8 mouse cellular contexts compared by ENCODE assay signal in genomic region chr10:62101504-62102439, GRCm38 (mm10). TPM values are rescaled to one million over a fixed set of nuclear protein-coding genes. Genes with fewer than 3 reads are reported as not detected.
A peak's percentile ranks its signal among the peaks of the same experiment; 100 is the strongest.
DNase-seq lines count a peak whose midpoint lies in the region; ATAC-seq lines count a peak whose summit lies in the region.

No protein-coding gene starts in this region.

- H3K27me3 ChIP-seq in forebrain, embryonic 10.5 days (ENCODE audit: poor library complexity, severe bottlenecking) = peaks cover 41% of the 10 kb centered on the region
- no peaks in the 10 kb centered on the region; the same call in 1 of the 2 replicates for H3K27me3 ChIP-seq in hindbrain, embryonic 14.5 days (ENCODE audit: control insufficient read depth, insufficient read depth, low read length)

- ATAC-seq in hindbrain, embryonic 14.5 days (ENCODE audit: low FRiP score) = peak; percentile 81
- ATAC-seq in inflammation-experienced regulatory T-cells, adult 6 months = no peak

- peak overlapping the region; percentile 68; the same call in 1 of the 2 replicates for H3K27ac ChIP-seq in forebrain, embryonic 10.5 days
- H3K27ac ChIP-seq in hindbrain, embryonic 14.5 days = peak overlapping the region; percentile 97

- peak overlapping the region; percentile 11; the same call in 1 of the 2 replicates for H3K4me2 ChIP-seq in hindbrain, embryonic 14.5 days (replicated peaks)

- WGBS in forebrain, embryonic 10.5 days = 12% methylated on average over 7 of the region's 7 CpGs
- WGBS in hindbrain, embryonic 14.5 days = 8% methylated on average over 7 of the region's 7 CpGs

- H3K9ac ChIP-seq in hindbrain, embryonic 14.5 days = 0 out of 2 replicates have a peak overlapping the region, but pooled peaks have one; percentile 6

- peaks cover 25% of the 10 kb centered on the region for H3K4me1 ChIP-seq in forebrain, embryonic 10.5 days
- H3K4me1 ChIP-seq in hindbrain, embryonic 14.5 days (replicated peaks; ENCODE audit: control insufficient read depth, insufficient read depth, low read length) = peaks cover 24% of the 10 kb centered on the region

- peak; percentile 41 for DNase-seq in MEL-GATA-1-ER (ENCODE audit: extremely low read depth, low read depth)
- peak; percentile 97 for DNase-seq in brain, adult 2 months (ENCODE audit: low read depth, low spot score)
- DNase-seq in forebrain, embryonic 10.5 days (ENCODE audit: extremely low spot score, low spot score) = peak; percentile 78
- peak; percentile 90 for DNase-seq in hindbrain, embryonic 14.5 days (ENCODE audit: low spot score)
- DNase-seq in layer of hippocampus, postnatal 25 days (ENCODE audit: extremely low spot score in 1 of 2, low spot score in 1 of 2) = peak; percentile 75 to 90
- DNase-seq in lung, postnatal 36 days = peak; percentile 82
- DNase-seq in right cerebral cortex, postnatal 10 days (ENCODE audit: low spot score in 2 of 2) = peak; percentile 92 to 97

- no peaks in the 10 kb centered on the region for H3K36me3 ChIP-seq in forebrain, embryonic 10.5 days (replicated peaks)
- no peaks in the 10 kb centered on the region for H3K36me3 ChIP-seq in hindbrain, embryonic 14.5 days (replicated peaks; ENCODE audit: control insufficient read depth, insufficient read depth)

- H3K4me3 ChIP-seq in forebrain, embryonic 10.5 days = no peak overlapping the region
- H3K4me3 ChIP-seq in hindbrain, embryonic 14.5 days (replicated peaks; ENCODE audit: low read length) = no peak overlapping the region

- H3K9me3 ChIP-seq in forebrain, embryonic 10.5 days = no peaks in the 10 kb centered on the region
- no peaks in the 10 kb centered on the region for H3K9me3 ChIP-seq in hindbrain, embryonic 14.5 days (ENCODE audit: control insufficient read depth, low read length)

RNA-seq across cellular contexts. Expression of gene Neurog3, which starts 31.1 kb away (rescaled TPM):
- polyA plus RNA-seq in forebrain, embryonic 10.5 days (2016; fragmentation: Nextera tagmentation; extraction: Ambion mirVana) = 0.24 and 1.3 TPM in 2 replicates
- polyA plus RNA-seq in hindbrain, embryonic 14.5 days (2014; fragmentation: Nextera tagmentation; extraction: Ambion mirVana) = not detected in 2 replicates
- total RNA-seq in layer of hippocampus, postnatal 25 days (2021) = not detected
- polyA plus RNA-seq in inflammation-experienced regulatory T-cells, adult 6 months (2017; shearing (Covaris generic)) = not detected

RNA-seq across cellular contexts. Expression of gene Fam241b, which starts 41.9 kb away (rescaled TPM):
- 20.0 and 21.0 TPM in 2 replicates for polyA plus RNA-seq in forebrain, embryonic 10.5 days (2016; fragmentation: Nextera tagmentation; extraction: Ambion mirVana)
- 41.6 TPM in 2 replicates for polyA plus RNA-seq in hindbrain, embryonic 14.5 days (2014; fragmentation: Nextera tagmentation; extraction: Ambion mirVana)
- 10 to 100 TPM; 37.1 to 40.6 TPM for total RNA-seq in layer of hippocampus, postnatal 25 days (2021)
- 1 to 10 TPM; 2.8 to 5.2 (median 3.6) TPM for polyA plus RNA-seq in inflammation-experienced regulatory T-cells, adult 6 months (2017; shearing (Covaris generic))

Comparison
In these comparisons a context has a peak if more than half of its experiments do, and no peak if none do; other contexts are left out.
1. DNase-seq: peak in every context shown above with its lines; median percentile 97 in brain, adult 2 months; 94 in right cerebral cortex, postnatal 10 days; 90 in hindbrain, embryonic 14.5 days; 82 in layer of hippocampus, postnatal 25 days; 82 in lung, postnatal 36 days; 78 in forebrain, embryonic 10.5 days; 41 in MEL-GATA-1-ER.